Mouse (Mus musculus) heart, embryonic 15.5 days (tissue): ENCODE results near the gene Isca1. TPM values are rescaled to one million over a fixed set of nuclear protein-coding genes. Genes with fewer than 3 reads are reported as not detected.

Experiments
- ATAC-seq: fragments of 200-750 bp; cut with Nextera tagmentation; replicated peaks from 2 replicates; pipeline ENCODE4 v1.8.0; 2017; ENCODE audit warnings: low read depth, moderate TSS enrichment; ENCODE audit not compliant: insufficient number of reproducible peaks, insufficient read depth, low FRiP score
- H3K27ac ChIP-seq: fragments of 300-500 bp; sonication (generic); 2 replicates; pipeline ENCODE4 v1.5.1; 2015; ENCODE audit warnings: mild to moderate bottlenecking, inconsistent platforms
- H3K27me3 ChIP-seq: fragments of 300-500 bp; sonication (generic); 2 replicates; pipeline ENCODE4 v1.6.1; 2015; ENCODE audit warnings: inconsistent platforms
- H3K36me3 ChIP-seq: fragments of 300-500 bp; sonication (generic); 2 replicates; pipeline ENCODE4 v1.6.1; 2015; ENCODE audit warnings: mild to moderate bottlenecking, inconsistent platforms
- H3K4me1 ChIP-seq: fragments of 300-500 bp; sonication (generic); replicated peaks from 2 replicates; pipeline ENCODE4 v1.6.1; 2015; ENCODE audit warnings: inconsistent platforms
- H3K4me2 ChIP-seq: fragments of 300-500 bp; sonication (generic); 2 replicates; pipeline ENCODE4 v1.6.1; 2015; ENCODE audit warnings: inconsistent platforms, mild to moderate bottlenecking, moderate library complexity
- H3K4me3 ChIP-seq: fragments of 300-500 bp; sonication (generic); 2 replicates; pipeline ENCODE4 v1.5.1; 2015; ENCODE audit warnings: mild to moderate bottlenecking, inconsistent platforms
- H3K9ac ChIP-seq: fragments of 300-500 bp; sonication (generic); 2 replicates; pipeline ENCODE4 v1.6.1; 2015; ENCODE audit warnings: mild to moderate bottlenecking, inconsistent platforms
- H3K9me3 ChIP-seq: fragments of 300-500 bp; sonication (generic); replicated peaks from 2 replicates; pipeline ENCODE4 v1.6.1; 2016; ENCODE audit warnings: inconsistent platforms
- WGBS: fragments of 180-500 bp; shearing (Covaris S2); methylation state at CpG from one replicate; pipeline ENCODE4 v1.1.7; 2015; ENCODE audit warnings: mixed read lengths; 5-methylcytosine and 5-hydroxymethylcytosine counted together
- polyA plus RNA-seq: library from polyadenylated mRNA; unstranded; fragments of >200 nt; fragmentation: Nextera tagmentation; extraction: Ambion mirVana; gene quantifications from 2 replicates; pipeline ENCODE4 v1.2.1, GENCODE M21; 2015

Gene Isca1
- polyA plus RNA-seq, result 217 and 232 TPM in 2 replicates

DNA sequence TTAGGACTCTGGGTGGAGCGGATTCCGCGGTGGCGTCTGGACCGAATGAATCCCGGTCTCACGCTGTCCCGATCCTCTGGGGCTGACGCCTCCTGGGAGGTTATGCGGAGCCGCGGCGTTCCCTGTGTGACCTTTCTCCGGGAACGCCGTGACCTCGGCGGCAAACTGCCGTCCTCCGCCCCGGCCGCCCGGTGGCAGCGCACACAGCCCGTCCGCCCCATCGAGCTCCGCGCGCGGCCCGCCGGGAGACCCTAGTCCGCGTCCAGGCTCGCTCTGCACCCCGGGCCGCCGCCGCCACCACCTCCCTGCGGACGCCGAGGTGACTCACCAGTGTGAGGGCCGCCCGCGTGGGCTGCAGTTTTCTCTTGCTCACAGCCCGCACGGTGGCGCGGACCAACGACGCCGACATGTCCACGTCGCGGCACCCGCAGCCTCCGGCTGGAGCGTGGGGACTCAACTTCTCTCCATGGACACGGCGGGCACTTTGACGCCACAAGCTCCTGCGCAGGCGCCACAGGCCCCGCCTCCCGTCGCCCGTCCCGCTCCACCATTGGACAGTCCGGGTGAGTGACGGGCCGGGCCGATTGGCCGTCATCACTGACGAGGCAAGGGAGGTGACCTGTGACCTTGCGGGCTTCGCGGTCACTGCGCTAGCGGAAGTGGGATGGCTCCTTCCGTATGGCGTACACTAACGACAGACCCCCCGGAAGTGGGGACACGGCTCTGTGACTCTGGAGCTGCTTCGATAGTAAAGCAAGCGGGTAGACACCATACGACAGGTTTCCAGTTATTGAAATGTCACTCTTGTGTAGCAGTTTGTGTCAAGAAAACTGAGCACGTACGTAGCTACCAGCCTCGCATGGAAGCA, at the start of gene Isca1:
Gene Isca1, minus strand, starts transcription at position 515 of the 868 bp plus-strand sequence.
- peak within 1 kb of the TSS; percentile 94 for H3K9ac ChIP-seq
- peaks cover 48% of the 10 kb centered on the region for H3K4me1 ChIP-seq
- peak within 1 kb of the TSS; percentile 94 for H3K4me3 ChIP-seq
- H3K27ac ChIP-seq, result peak within 1 kb of the TSS; percentile 100
- ATAC-seq, result peak; percentile 96
- no peaks in the 10 kb centered on the region for H3K27me3 ChIP-seq
- H3K9me3 ChIP-seq, result no peaks in the 10 kb centered on the region
- peaks cover 11% of the 10 kb centered on the region; the same call in 1 of the 2 replicates for H3K36me3 ChIP-seq
- WGBS, result under 1% methylated on average over 91 of the region's 91 CpGs
- peak within 1 kb of the TSS; percentile 84 for H3K4me2 ChIP-seq

DNA sequence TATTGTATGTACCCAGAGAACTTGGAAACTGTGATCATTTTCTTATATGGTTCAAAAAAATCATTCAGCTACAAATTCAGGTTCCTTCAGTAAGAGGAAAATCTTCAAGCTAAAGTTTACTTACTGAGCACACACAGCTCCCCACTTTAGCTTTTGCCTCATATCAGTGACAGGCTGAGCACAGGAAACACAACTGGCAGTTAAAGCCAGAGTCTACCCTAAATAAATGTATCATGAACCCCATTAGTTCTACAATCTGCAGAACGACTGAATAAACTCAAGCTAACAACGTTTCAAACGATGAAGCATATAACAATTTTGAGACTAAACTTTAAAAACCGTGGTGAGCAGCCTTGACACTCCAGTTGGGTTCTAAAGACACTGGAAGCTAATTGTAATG, 47.7 kb upstream of the Isca1 start:
- WGBS, result 86% methylated on average over 4 of the region's 4 CpGs
- no peak for ATAC-seq

DNA sequence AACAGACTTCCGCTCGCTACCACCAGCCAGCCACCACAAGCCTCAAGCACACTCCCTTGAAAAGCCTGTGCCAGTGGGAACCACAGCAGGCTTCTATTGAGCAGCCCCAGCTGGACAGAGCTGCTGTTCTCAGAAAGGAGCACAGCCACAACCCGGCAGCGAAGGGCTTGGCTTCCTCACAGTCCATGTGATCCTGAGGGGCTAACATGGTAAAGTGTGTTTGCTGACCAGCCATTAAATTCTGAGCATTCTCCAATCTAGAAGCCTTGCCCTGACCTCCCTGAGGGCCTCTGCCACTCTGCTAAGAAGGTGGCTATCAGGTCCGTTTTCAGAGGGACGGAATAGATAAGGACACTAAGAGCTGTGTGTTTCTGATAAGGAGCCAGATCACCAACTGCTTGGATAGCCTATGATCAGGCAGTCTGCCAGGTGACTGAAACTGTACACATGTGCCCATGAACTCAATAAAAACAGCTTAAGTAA, 44.5 kb upstream of the Isca1 start:
- Histone ChIP-seq H3K9me3 (no peaks in the 10 kb centered on the region), H3K4me2 (no peak overlapping the region), H3K36me3 (peaks cover 65% of the 10 kb centered on the region), H3K27ac (peak overlapping the region; percentile 33), H3K27me3 (no peaks in the 10 kb centered on the region), H3K4me3 (no peak overlapping the region), H3K4me1 (peaks cover 16% of the 10 kb centered on the region), H3K9ac (no peak overlapping the region)
- 41% methylated on average over 6 of the region's 6 CpGs for WGBS
- ATAC-seq, result peak; percentile 50; the same call in 1 of the 2 replicates

More for the DNA sequence above, 47.7 kb upstream of the Isca1 start:
- no peak overlapping the region for H3K4me3 ChIP-seq
- H3K36me3 ChIP-seq, result peaks cover 43% of the 10 kb centered on the region
- peaks cover 39% of the 10 kb centered on the region for H3K4me1 ChIP-seq
- no peaks in the 10 kb centered on the region for H3K27me3 ChIP-seq
- no peaks in the 10 kb centered on the region for H3K9me3 ChIP-seq
- no peak overlapping the region for H3K4me2 ChIP-seq
- no peak overlapping the region for H3K9ac ChIP-seq
- no peak overlapping the region for H3K27ac ChIP-seq

DNA sequence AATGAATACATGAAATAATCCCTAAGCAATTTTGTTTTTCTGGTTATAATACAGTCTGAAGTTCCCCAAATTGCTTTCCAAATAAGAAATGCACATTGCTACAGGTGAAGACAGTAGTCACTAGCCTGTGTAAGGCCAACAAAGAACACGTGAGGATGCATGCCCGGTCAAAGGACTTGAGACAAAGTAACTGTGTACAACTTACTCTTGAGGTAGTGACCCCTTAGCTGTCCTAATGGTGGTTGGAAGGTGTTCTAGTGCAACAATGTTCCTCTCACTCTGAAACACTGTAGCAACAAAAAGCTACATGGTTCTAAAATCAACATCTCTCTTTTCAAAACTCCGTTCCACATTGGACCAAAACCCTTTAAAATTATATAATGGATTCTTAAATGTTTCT, 42.0 kb upstream of the Isca1 start:
- Histone ChIP-seq H3K9me3 (no peaks in the 10 kb centered on the region), H3K4me2 (no peak overlapping the region), H3K4me1 (peaks cover 6% of the 10 kb centered on the region; the same call in 1 of the 2 replicates), H3K9ac (no peak overlapping the region), H3K36me3 (peaks cover 84% of the 10 kb centered on the region), H3K4me3 (no peak overlapping the region), H3K27ac (no peak overlapping the region), H3K27me3 (no peaks in the 10 kb centered on the region)
- WGBS, result 93% methylated on average over 3 of the region's 3 CpGs
- no peak for ATAC-seq

DNA sequence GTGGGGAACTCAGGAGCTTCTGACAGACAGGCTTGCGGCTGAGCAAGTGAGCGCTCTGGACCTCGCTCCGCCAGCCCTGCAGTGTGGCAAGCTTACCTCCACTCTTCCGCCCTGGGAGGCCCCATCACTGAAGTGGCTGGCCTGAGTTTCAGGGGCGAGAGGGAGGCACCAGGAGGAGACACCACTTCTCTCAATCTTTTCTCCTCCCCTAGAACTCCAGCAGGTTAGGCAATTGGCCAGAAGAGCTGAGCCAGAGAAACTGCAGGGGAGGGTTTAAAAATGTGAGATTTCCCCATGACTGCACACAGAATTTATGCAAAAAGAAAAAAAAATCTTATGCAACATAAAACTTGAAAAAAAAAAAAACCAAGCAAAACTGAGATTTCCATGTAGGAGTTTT, 31.4 kb upstream of the Isca1 start:
- no peak overlapping the region for H3K4me3 ChIP-seq
- H3K36me3 ChIP-seq, result peaks cover 98% of the 10 kb centered on the region
- no peaks in the 10 kb centered on the region for H3K4me1 ChIP-seq
- H3K27ac ChIP-seq, result 0 out of 2 replicates have a peak overlapping the region, but pooled peaks have one; percentile 21
- no peaks in the 10 kb centered on the region for H3K27me3 ChIP-seq
- no peak overlapping the region for H3K4me2 ChIP-seq
- no peak for ATAC-seq
- 68% methylated on average over 6 of the region's 6 CpGs for WGBS
- no peaks in the 10 kb centered on the region for H3K9me3 ChIP-seq
- no peak overlapping the region for H3K9ac ChIP-seq

DNA sequence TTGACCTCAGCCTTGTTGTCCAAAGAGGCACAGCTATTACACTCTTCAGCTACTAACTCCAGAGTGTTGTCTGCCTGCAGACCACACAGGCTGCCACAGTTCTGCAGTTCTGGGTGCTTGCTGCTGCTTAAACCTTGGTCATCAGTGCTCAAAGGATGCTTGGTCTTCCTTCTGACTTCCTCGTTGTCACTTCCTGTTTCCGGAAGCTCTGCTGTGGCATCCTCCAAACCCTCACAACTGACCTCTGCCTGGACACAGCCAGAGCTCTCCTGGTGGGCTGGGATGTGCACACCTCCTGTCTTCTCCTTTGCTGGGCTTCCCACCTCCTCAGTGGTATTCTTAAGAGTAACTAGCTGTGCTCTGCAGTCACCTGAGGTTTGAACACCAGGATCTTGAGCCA, 30.5 kb upstream of the Isca1 start:
- 80% methylated on average over 2 of the region's 2 CpGs for WGBS
- Histone ChIP-seq H3K4me2 (no peak overlapping the region), H3K27ac (no peak overlapping the region), H3K36me3 (peaks cover 98% of the 10 kb centered on the region), H3K4me3 (no peak overlapping the region), H3K9me3 (no peaks in the 10 kb centered on the region), H3K4me1 (no peaks in the 10 kb centered on the region), H3K27me3 (no peaks in the 10 kb centered on the region), H3K9ac (no peak overlapping the region)
- ATAC-seq, result no peak

DNA sequence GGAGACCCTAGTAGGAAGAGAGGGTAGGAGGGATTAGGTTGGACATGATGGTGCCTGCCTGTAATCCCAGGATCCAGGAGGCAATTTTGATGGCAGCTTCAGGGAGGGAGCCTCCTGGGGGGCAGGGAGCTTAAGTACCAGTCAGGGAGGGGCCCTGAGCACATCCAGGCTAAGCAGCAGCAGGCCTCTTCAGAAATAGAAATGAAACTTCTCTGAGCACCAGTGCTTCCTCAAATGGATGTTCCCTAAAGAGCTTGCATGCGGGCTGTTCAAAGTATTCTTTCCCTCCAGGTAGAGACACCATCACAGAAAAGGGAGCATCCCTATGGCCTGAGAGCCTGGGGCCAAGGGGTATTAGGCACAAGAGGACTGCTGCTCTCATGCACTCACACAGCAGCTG, 28.7 kb upstream of the Isca1 start:
- H3K9ac ChIP-seq, result no peak overlapping the region
- no peaks in the 10 kb centered on the region for H3K9me3 ChIP-seq
- peaks cover 98% of the 10 kb centered on the region for H3K36me3 ChIP-seq
- H3K4me1 ChIP-seq, result no peaks in the 10 kb centered on the region
- 90% methylated on average over 1 of the region's 1 CpGs for WGBS
- H3K4me2 ChIP-seq, result no peak overlapping the region
- H3K27ac ChIP-seq, result no peak overlapping the region
- no peaks in the 10 kb centered on the region for H3K27me3 ChIP-seq
- no peak overlapping the region for H3K4me3 ChIP-seq
- ATAC-seq, result no peak

DNA sequence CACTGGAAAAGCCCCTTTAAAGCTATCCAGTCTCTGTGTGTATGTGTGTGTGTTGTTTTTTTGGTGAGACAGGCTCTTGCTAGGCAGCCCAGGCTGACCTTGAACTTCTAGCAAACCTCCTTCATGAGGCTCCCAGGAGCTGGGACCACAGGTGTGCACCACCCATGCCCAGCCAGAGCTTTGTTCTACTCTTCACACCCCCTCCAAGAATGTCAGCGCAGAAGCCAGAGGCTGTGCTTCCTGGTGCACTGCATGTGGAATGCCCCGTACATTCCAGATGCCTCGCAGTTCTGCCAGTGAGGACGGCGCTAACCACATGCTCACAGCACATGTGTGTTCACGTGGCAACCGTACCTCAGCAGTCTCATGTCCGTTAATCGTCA, 26.8 kb upstream of the Isca1 start:
- H3K9me3 ChIP-seq, result no peaks in the 10 kb centered on the region
- ATAC-seq, result no peak
- H3K4me2 ChIP-seq, result no peak overlapping the region
- no peaks in the 10 kb centered on the region for H3K4me1 ChIP-seq
- H3K9ac ChIP-seq, result no peak overlapping the region
- H3K27ac ChIP-seq, result no peak overlapping the region
- H3K27me3 ChIP-seq, result no peaks in the 10 kb centered on the region
- 86% methylated on average over 9 of the region's 9 CpGs for WGBS
- no peak overlapping the region for H3K4me3 ChIP-seq
- H3K36me3 ChIP-seq, result peaks cover 97% of the 10 kb centered on the region

DNA sequence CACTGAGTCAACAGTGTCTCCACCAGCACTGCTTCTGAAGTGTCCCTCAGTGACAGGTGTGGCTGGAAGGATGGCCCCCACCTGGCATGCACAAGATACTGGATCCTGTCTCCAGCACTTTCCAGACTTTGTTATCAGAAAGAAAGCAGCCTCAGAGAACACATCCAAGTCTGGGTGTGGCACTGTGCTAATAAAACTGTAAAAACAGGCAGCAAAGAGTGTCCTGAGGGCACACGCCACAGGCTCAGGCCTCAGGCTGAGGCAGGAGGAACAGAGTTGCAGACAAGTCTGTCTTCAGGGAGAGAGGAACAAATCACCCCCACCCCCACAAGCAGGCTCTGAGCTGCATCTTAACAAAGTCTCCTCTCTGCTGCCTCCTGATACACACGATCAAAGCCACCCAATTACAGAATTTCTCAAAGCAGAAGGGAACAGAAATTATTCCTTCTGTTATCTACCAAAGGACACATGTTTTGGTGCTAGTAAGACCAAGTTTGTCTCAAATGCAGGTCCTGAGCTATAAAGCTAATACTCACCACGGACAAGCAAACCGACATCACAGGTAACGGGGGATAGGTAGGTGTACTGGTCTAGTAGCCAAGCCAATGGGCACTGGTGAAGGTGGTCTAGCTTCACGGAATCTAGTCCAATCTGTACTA, 26.3 kb upstream of the Isca1 start:
- Histone ChIP-seq H3K27ac (no peak overlapping the region), H3K4me2 (no peak overlapping the region), H3K36me3 (peaks cover 92% of the 10 kb centered on the region), H3K27me3 (no peaks in the 10 kb centered on the region), H3K9me3 (no peaks in the 10 kb centered on the region), H3K4me3 (no peak overlapping the region), H3K4me1 (no peaks in the 10 kb centered on the region), H3K9ac (no peak overlapping the region)
- ATAC-seq, result no peak; the same call in 1 of the 2 replicates
- WGBS, result 91% methylated on average over 6 of the region's 6 CpGs

DNA sequence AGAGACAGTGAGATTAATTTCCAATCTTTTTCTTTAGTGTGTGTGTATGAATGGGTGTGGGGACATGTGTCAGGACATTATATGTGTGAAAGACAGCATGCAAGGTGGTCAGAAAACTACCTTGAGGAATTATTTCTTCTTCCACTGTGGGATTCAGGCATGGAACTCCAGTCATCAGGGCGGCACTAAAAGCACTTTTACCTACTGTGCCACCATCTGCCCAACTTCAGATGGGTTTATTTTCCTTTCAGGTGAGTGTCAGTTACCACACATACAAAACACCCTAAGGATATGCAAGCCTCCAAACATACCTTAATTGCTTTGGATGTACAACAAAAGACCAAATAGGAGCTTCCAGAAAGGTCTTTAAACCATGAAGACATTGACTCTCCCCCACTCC, 25.2 kb upstream of the Isca1 start:
- Histone ChIP-seq H3K9me3 (no peaks in the 10 kb centered on the region), H3K36me3 (peaks cover 88% of the 10 kb centered on the region), H3K27ac (no peak overlapping the region), H3K4me1 (no peaks in the 10 kb centered on the region), H3K9ac (no peak overlapping the region), H3K4me3 (no peak overlapping the region), H3K27me3 (no peaks in the 10 kb centered on the region), H3K4me2 (no peak overlapping the region)
- WGBS, result 90% methylated on average over 1 of the region's 1 CpGs
- ATAC-seq, result no peak

DNA sequence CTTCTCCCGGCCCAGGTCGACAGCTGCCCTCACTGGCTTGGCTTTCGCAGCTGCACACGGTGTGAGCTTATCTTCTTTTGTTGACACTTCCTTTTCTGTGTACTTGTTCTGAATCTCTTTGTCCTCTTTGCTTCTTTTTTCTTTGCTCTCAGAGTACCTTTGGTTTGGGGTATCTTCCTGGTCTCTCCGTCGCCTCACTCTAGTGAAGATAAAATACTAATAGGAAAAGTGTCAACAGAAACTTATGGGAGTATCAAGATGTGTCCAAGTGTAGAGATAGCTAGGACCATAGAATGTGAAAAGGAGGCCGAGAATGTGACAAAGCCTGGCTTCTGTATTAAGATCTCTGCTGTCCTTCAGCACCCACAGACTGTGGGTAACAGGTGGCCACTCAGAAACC, 12.5 kb upstream of the Isca1 start, which contains the start of gene Gm49354:
Gene Gm49354, minus strand, starts transcription at position 101 of the 400 bp plus-strand sequence.
- Histone ChIP-seq H3K27me3 (no peaks in the 10 kb centered on the region), H3K36me3 (peaks cover 93% of the 10 kb centered on the region), H3K4me3 (no peak within 1 kb of the TSS), H3K27ac (no peak within 1 kb of the TSS), H3K4me1 (no peaks in the 10 kb centered on the region), H3K9me3 (no peaks in the 10 kb centered on the region), H3K9ac (no peak within 1 kb of the TSS), H3K4me2 (no peak within 1 kb of the TSS)
- WGBS, result 83% methylated on average over 7 of the region's 7 CpGs
- no peak for ATAC-seq
